Mouse (Mus musculus) NIH3T3 (cell line): ENCODE data around the gene Gm45140.

ENCODE experiments used
- DNase-seq: peaks from one replicate; pipeline ENCODE4 v3.0.0-alpha.2; 2012; ENCODE audit warnings: low read depth

Gm45140 gene

GRCm38 (mm10) chr6:87835695-87836094 is at the start of gene Gm45140:
Gene Gm45140, minus strand, starts transcription at chr6:87835795.
- DNase-seq, result no peak

GRCm38 (mm10) chr6:87882816-87883215 is 47.2 kb upstream of the Gm45140 start:
- peak; percentile 61 for DNase-seq

GRCm38 (mm10) chr6:87882221-87882620 is 46.6 kb upstream of the Gm45140 start:
- DNase-seq, result no peak

- no peak for DNase-seq
These were observed 44.0 kb upstream of the Gm45140 start for GRCm38 (mm10) chr6:87879628-87880027.

- peak; percentile 43 for DNase-seq
These were observed 43.4 kb upstream of the Gm45140 start for GRCm38 (mm10) chr6:87879010-87879409.

GRCm38 (mm10) chr6:87876068-87876643 is 40.6 kb upstream of the Gm45140 start:
- no peak for DNase-seq

- no peak for DNase-seq
These were observed 40.0 kb upstream of the Gm45140 start for GRCm38 (mm10) chr6:87875562-87875961.

GRCm38 (mm10) chr6:87875083-87875482 is 39.5 kb upstream of the Gm45140 start:
- peak; percentile 98 for DNase-seq

- no peak for DNase-seq
These were observed 38.4 kb upstream of the Gm45140 start for GRCm38 (mm10) chr6:87873963-87874362.

GRCm38 (mm10) chr6:87873104-87873503 is 37.5 kb upstream of the Gm45140 start:
- peak; percentile 48 for DNase-seq

GRCm38 (mm10) chr6:87871240-87871639 is 35.6 kb upstream of the Gm45140 start:
- DNase-seq, result no peak

GRCm38 (mm10) chr6:87870440-87870839 is 34.8 kb upstream of the Gm45140 start:
- no peak for DNase-seq

- peak; percentile 99 for DNase-seq
These were observed 33.4 kb upstream of the Gm45140 start for GRCm38 (mm10) chr6:87868871-87869506.

GRCm38 (mm10) chr6:87867256-87867655 is 31.7 kb upstream of the Gm45140 start:
- DNase-seq, result peak; percentile 77

GRCm38 (mm10) chr6:87866211-87866610 is 30.6 kb upstream of the Gm45140 start:
- no peak for DNase-seq

GRCm38 (mm10) chr6:87857071-87857470 is 21.5 kb upstream of the Gm45140 start:
- DNase-seq, result peak; percentile 88

GRCm38 (mm10) chr6:87853446-87853845 is 17.9 kb upstream of the Gm45140 start:
- peak; percentile 55 for DNase-seq

- no peak for DNase-seq
These were observed 16.3 kb upstream of the Gm45140 start for GRCm38 (mm10) chr6:87851871-87852270.

- DNase-seq, result peak; percentile 100
These were observed 15.5 kb upstream of the Gm45140 start, which contains the start of gene Cnbp for GRCm38 (mm10) chr6:87850900-87851614. Gene Cnbp, minus strand, starts transcription at chr6:87851106.

GRCm38 (mm10) chr6:87850155-87850899 is 14.7 kb upstream of the Gm45140 start:
- DNase-seq, result peak; percentile 75

GRCm38 (mm10) chr6:87849780-87850154 is 14.2 kb upstream of the Gm45140 start:
- peak; percentile 54 for DNase-seq

GRCm38 (mm10) chr6:87846813-87847212 is 11.2 kb upstream of the Gm45140 start:
- DNase-seq, result peak; percentile 66
